Mouse (Mus musculus) cortical plate, adult 2 months (tissue): ENCODE data around the gene Cftr. TPM values are rescaled to one million over a fixed set of nuclear protein-coding genes. Genes with fewer than 3 reads are reported as not detected.

Experiments
- H3K27ac ChIP-seq: fragments of 200-500 bp; 2 replicates; pipeline ENCODE4 v1.5.1; 2012; ENCODE audit warnings: low read length, control low read depth, inconsistent platforms; ENCODE audit not compliant: insufficient read depth
- H3K4me1 ChIP-seq: fragments of 200-500 bp; 2 replicates; pipeline ENCODE4 v1.6.1; 2011; ENCODE audit warnings: low read length; ENCODE audit not compliant: control insufficient read depth, insufficient read depth
- H3K4me3 ChIP-seq: fragments of 200-500 bp; 2 replicates; pipeline ENCODE4 v1.5.1; 2011; ENCODE audit warnings: mild to moderate bottlenecking, low read length, control low read depth; ENCODE audit not compliant: insufficient read depth
- CTCF ChIP-seq: fragments of 200-500 bp; IDR thresholded peaks from 2 replicates; pipeline ENCODE4 v1.5.1; 2011; ENCODE audit warnings: mild to moderate bottlenecking, control low read depth, low read length; ENCODE audit not compliant: insufficient read depth; ENCODE audit errors: extremely low read depth
- POLR2A ChIP-seq: fragments of 200-500 bp; IDR thresholded peaks from 2 replicates; pipeline ENCODE4 v1.6.1; 2011; ENCODE audit warnings: mild to moderate bottlenecking, low read length, control low read depth; ENCODE audit not compliant: insufficient read depth; ENCODE audit errors: extremely low read depth
- polyA plus RNA-seq: library from polyadenylated mRNA; depleted of rRNA; stranded (reverse); fragments of >200 nt; gene quantifications from 2 replicates; pipeline ENCODE4 v1.2.3, GENCODE M21; 2012; rRNA removed

Cftr gene
- 0.34 and 0.42 TPM in 2 replicates for polyA plus RNA-seq

- Histone ChIP-seq H3K4me1 (no peaks in the 10 kb centered on the region), H3K4me3 (peak within 1 kb of the TSS; percentile 51), H3K27ac (no peak within 1 kb of the TSS)
- TF ChIP-seq POLR2A: no peak
- TF ChIP-seq CTCF: no peak
These were observed at the start of gene Cftr for GRCm38 (mm10) chr6:18170311-18170922. Gene Cftr (plus strand): TSS chr6:18170687.

GRCm38 (mm10) chr6:18127206-18127983 is 43.1 kb upstream of the Cftr start:
- H3K4me3 ChIP-seq: no peak overlapping the region
- no peak overlapping the region for H3K27ac ChIP-seq
- no peak for TF ChIP-seq POLR2A
- no peak for TF ChIP-seq CTCF
- H3K4me1 ChIP-seq: no peaks in the 10 kb centered on the region

GRCm38 (mm10) chr6:18128059-18128458 is 42.4 kb upstream of the Cftr start:
- no peak overlapping the region for H3K27ac ChIP-seq
- no peaks in the 10 kb centered on the region for H3K4me1 ChIP-seq
- H3K4me3 ChIP-seq: no peak overlapping the region
- TF ChIP-seq POLR2A (no peak), CTCF (no peak)

- no peak overlapping the region for H3K27ac ChIP-seq
- TF ChIP-seq CTCF: no peak
- H3K4me3 ChIP-seq: no peak overlapping the region
- no peaks in the 10 kb centered on the region for H3K4me1 ChIP-seq
These were observed 35.2 kb upstream of the Cftr start for GRCm38 (mm10) chr6:18135246-18135645.

- H3K4me3 ChIP-seq: no peak overlapping the region
- no peak for TF ChIP-seq POLR2A
- no peak for TF ChIP-seq CTCF
- H3K4me1 ChIP-seq: peaks cover 1% of the 10 kb centered on the region; the same call in 1 of the 2 replicates
- no peak overlapping the region for H3K27ac ChIP-seq
These were observed 17.5 kb upstream of the Cftr start for GRCm38 (mm10) chr6:18153031-18153430.

- TF ChIP-seq CTCF (no peak), POLR2A (no peak)
- no peaks in the 10 kb centered on the region for H3K4me1 ChIP-seq
- no peak overlapping the region for H3K4me3 ChIP-seq
- H3K27ac ChIP-seq: no peak overlapping the region
These were observed 869 bp upstream of the Cftr start for GRCm38 (mm10) chr6:18169618-18170017.

- Histone ChIP-seq H3K4me3 (peak overlapping the region; percentile 7; the same call in 1 of the 2 replicates), H3K27ac (no peak overlapping the region), H3K4me1 (no peaks in the 10 kb centered on the region)
- TF ChIP-seq POLR2A: no peak
- peak; percentile 42 for TF ChIP-seq CTCF
These were observed 1.1 kb downstream of the Cftr start for GRCm38 (mm10) chr6:18171614-18172013.

GRCm38 (mm10) chr6:18177509-18177908 is 7.0 kb downstream of the Cftr start:
- H3K4me3 ChIP-seq: no peak overlapping the region
- H3K27ac ChIP-seq: no peak overlapping the region
- no peaks in the 10 kb centered on the region for H3K4me1 ChIP-seq
- TF ChIP-seq CTCF: no peak

GRCm38 (mm10) chr6:18180665-18181064 is 10.2 kb downstream of the Cftr start:
- H3K27ac ChIP-seq: no peak overlapping the region
- TF ChIP-seq CTCF (no peak), POLR2A (no peak)
- no peaks in the 10 kb centered on the region for H3K4me1 ChIP-seq
- H3K4me3 ChIP-seq: no peak overlapping the region

GRCm38 (mm10) chr6:18182903-18183302 is 12.4 kb downstream of the Cftr start:
- no peak overlapping the region for H3K27ac ChIP-seq
- no peak overlapping the region for H3K4me3 ChIP-seq
- TF ChIP-seq POLR2A (no peak), CTCF (no peak)
- no peaks in the 10 kb centered on the region for H3K4me1 ChIP-seq

- no peak for TF ChIP-seq POLR2A
- no peak for TF ChIP-seq CTCF
- Histone ChIP-seq H3K4me1 (no peaks in the 10 kb centered on the region), H3K4me3 (no peak overlapping the region), H3K27ac (no peak overlapping the region)
These were observed 50.2 kb downstream of the Cftr start for GRCm38 (mm10) chr6:18220691-18221090.
